Mouse (Mus musculus) gastrocnemius, postnatal 25 days (tissue): ENCODE data around the gene Vcpkmt. TPM values are rescaled to one million over a fixed set of nuclear protein-coding genes. Genes with fewer than 3 reads are reported as not detected.
"Not testable (repeated sequence)": the region's sequence is repeated elsewhere in the genome, so short reads cannot be mapped to it uniquely, and the experiment has no call there.

Experiments
- DNase-seq: peaks from one replicate; pipeline ENCODE4 v3.0.0; 2022
- long read RNA-seq, 2 experiments: library from polyadenylated mRNA; stranded (forward); transcript quantifications; one replicate each; pipeline ENCODE4 v2.0.0; 2021
- total RNA-seq, 2 experiments: library from RNA; stranded (reverse); gene quantifications; 1 replicate in 1 of 2; 2 replicates in 1 of 2; pipeline ENCODE4 v1.2.3; 2021

The Vcpkmt gene
- 1 to 10 TPM; 3.5 to 4.2 TPM for total RNA-seq
- long read RNA-seq, experiment 1, partial matches to known transcripts = 3 of 5 reads
- long read RNA-seq, experiment 1, other reads (novel, unspliced or antisense) = 2 of 5 reads
- long read RNA-seq, experiment 2, partial matches to known transcripts = 2 of 3 reads
- long read RNA-seq, experiment 2, other reads (novel, unspliced or antisense) = 0 of 3 reads

DNA sequence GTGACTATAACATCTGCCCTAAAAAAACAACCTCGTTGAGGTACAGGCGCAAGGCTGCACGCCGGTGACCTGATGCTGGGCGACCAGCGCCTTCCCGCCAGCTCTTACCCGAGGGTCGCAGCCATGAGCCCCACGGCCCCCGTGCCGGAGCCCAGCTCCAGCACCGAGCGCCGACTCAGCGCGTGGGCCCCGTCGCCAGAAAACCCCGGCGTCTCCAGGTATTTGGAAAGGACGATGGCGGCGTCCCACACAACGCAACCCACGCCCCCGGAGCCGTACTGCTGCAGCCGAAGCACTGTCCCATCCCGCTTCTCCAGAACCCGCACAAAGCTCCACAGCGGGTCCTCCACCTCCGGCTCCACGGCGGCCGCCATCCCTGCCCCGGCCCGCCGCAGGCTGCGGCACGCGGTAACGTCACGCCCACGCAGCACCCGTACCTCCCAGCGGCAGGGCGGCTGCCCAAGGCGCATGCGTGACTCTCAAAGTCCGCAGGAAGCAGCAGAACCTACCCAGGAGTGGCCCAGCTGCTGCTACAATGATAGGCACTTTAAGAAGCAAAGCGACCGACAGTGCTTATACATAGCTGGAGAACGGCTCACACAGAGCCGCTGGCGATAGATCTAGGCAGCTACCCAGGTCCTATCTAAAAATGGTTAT is at the start of gene Vcpkmt:
TSS of gene Vcpkmt (minus strand) at position 416 of the 657 bp plus-strand sequence.
- DNase-seq = peak; percentile 83

DNA sequence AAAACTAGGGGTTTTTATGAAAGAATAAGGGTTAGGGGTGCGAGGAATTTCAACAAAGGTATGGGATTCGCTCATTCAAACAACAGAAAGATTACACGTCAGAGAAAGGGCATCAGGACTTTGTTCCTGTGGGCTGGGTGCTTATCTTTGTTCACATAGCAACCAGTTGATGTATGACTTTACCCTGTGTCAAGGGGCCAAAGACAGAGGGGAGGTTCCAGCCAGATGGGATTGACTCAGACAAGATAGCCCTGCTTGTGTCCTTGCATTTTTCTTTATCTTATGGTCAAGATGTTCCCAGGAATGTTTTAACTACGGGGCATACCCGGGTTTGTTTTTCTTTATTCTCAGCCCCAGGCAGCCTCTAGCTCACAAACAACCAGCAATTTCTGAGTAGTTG is 35.8 kb upstream of the Vcpkmt start:
- not testable (repeated sequence) for DNase-seq

DNA sequence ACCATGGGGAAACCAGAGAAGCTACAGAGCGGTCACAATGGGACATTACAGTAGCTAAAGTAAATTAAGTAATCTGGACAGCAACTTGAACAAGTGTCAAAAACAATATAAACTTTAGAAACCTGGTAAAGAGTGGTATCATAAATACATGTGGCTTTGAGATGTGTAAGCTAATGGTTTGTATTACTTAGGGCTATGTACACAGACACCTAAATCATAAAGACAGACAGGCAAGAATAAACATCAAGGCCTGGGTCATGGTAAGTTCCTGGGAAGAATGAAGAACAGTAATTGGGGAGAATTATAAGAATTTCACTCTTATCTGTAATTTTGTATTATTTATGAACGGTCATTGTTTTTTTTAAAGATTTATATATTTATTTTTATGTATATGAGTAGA is 21.5 kb upstream of the Vcpkmt start:
- no peak for DNase-seq

DNA sequence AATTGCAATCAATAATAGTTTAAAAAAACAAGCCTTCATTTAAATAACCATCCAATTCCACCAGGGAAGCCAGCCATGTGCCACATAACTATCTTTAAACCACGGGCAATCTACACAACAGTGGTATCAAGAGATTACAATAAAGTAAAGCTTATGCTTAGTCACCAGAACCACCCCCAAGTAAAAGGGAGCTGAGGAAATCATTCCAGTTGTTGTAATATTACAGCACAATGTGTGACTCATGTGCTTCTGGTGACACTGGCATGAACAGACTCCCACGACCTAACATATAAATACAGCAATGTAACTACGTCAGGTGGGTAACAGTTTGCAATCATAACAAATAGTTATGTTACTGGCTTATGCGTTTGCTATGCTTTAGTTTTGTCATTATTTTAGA is 14.6 kb upstream of the Vcpkmt start:
- DNase-seq = no peak

DNA sequence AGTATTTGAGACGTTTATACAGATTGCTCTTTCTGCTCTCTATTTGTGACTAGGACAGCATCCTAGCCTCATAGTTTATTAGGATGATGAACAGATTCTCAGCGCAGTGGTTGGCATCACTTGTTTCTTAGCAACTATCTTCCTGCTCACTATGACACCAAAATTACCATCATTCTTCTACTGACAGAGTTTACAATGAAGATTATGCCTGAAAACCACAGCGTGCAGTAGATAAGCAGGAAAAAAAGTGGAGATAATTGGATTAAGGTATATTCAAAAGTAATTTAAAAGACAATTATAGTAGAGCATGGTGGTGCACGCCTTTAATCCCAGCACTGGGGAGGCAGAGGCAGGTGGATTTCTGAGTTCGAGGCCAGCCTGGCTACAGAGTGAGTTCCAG is 10.3 kb upstream of the Vcpkmt start:
- no peak for DNase-seq

DNA sequence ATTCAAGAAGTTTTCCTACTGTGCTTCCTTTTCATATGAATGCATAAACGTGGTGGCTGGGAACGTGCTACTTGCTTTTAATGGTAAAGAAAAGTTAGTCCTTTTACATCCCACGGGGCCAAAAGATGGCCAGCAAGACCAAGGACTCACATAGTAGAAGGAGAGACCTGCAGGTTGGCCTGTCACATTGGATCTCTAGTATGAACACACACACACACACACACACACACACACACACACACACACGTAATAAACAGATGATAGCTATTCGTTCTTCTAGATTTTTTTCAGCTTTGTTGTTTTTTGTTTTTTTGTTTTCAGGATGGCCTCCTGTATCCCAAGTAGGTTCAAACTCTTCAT is 422 bp upstream of the Vcpkmt start:
- no peak for DNase-seq

DNA sequence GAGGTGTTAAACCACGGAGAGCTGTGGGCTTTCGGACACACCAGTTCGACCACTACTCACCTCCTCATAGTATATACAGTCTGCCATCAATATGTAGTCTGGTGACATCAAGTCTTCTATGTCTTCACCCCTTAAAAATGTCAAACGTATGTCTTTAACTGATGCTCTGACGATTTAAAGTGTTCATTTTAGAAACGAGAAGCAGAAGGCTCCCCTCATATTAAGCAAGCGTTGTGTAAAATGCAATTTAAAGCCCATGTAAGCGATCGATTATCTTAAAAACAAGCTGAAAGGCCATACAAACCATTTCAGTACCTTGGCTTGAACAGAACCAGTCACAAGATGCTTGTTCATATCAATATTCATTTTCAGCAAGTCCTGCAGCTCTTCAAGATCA is 614 bp downstream of the Vcpkmt start:
- no peak for DNase-seq

DNA sequence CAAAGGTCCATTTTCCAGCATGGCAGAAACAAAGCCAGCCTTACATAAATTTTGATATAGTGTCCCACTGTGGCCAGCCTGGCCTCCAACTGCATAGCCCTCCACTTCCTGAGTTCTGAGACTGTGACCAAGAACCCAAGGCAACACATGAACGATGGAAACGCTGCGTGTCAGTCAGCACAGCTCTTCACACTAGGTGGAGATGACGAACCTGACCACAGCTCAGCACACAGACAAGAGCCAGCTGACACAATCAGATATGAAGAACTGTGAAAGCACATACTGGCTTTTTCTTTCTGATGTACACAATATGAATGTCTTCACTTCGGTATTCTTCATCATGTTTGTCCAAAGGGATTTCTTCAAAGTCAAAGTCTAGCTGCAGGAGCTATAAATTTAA is 3.2 kb downstream of the Vcpkmt start:
- no peak for DNase-seq

DNA sequence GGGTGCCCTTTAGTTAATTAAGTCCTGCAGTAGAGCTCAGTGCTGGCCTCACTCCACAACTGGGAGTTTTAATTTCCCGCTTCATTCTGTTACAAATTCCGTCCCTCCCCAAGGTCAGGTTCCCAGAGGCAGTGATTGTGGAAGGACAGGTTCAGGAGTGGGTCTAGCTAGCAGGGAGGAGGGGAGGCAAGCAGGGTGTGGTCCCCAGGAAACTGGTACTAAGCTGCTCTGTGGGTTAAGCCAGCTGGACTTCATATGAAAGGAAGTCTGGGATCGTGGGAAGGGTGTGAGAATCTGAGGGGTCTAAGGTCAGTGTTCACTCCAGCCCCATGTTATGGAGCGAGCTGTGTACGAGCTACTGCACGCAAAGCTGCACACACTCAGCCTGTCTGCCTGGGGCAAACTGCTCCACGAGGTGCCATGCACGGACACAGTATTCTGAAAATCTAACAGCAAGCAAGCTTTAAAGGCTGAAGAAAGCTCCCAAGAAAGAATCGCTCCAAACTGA is 6.7 kb downstream of the Vcpkmt start:
- DNase-seq = no peak

DNA sequence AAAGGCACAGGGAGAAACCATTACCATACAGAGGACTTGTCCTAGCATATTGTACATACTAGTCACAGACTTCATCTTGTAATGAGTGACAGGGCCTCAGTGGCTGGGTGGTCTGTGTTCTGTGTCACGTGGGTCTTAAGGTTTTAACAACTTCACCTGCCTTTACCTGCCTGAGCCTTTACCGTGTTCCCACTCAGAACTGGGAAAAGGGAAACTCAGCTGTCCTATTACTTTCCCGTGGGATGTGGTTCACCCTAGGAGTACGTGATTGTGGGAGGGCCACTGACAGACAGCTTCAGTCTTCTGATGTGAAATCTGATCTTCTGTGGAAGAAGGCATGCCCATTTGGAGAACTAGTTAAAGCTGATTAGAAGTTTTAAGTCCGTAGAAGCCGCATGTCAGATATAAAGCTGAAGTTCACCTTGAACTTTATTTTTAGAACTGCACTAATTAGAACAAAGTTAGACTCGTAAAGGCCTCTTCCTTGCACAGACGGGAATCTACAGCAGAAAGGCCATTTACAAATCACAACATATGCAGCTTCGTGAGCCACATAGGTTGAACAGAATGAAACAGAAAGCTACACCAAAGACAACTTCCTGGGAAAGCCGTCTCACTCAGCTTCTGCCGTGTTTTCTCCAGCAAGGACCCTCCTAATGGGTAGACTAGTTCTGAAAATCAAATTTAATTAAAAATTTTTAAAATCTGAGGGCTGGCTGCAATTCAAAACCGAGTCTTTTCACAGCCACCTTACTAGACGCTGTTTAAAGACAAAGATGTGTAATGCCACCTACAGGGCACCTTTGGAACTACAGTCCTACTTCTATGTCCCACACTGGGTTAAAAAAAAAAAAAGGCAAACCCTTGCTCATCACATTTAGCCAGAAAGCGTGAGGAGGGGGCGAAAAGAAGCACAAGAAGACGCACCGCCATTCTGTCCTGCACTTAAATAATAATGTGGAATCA is 8.6 kb downstream of the Vcpkmt start:
- DNase-seq = peak; percentile 37

DNA sequence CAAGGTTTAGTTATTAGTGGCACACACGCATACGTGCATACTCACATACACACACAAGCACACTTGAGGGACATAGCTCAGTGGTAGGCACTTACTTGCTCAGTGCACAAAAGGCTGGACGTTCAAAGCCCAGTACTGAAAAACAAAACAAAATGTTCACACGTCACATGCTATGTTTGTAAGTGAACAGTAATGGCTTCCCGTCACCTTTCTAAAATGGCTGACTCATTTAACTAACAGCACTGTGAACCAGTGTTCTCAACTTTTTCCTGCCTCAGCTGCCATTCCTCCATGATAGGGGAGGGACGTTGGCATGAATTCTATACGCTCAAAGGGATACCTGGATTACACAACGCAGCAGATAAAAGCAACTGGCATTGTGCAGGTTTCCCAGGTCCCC is 9.6 kb downstream of the Vcpkmt start:
- DNase-seq = no peak

DNA sequence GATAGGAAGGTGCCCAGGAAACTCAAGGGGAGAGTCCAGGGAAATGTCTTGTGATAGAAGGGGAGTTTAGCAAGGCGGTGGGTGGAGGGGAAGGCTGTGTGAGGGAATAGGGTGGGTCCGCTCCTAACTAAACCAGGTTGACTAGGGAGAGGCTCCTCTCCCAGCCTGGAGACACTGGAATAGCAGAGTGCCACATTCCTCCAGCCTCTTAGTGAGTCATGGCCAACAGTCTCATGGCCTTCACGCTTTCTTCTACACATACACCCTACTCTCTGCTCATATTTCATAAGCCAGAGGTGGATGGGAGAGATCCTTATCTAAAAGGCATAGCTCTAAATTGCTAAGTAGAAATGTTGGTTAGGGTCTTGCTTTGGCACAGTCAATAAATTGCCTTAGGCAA is 12.9 kb downstream of the Vcpkmt start:
- DNase-seq = no peak

DNA sequence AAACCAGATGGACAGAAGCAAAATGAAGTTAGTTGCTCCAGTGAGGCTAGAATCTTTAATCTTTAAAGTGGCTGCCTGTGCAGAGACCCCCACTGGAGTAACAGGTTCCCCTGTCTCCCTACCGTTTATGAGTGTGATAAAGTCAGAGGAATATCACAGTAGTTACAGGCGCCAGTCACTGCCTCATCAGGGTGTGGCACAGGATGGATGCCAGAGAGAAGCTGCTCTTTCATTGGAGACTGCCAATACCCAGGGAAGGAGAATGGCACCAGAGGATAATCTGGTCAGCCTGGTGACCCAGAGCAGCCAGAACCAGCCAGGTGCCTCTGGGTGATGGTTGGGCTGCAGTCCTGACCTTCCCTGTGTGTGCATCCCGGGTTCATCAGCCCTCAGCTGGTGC is 14.6 kb downstream of the Vcpkmt start:
- no peak for DNase-seq

DNA sequence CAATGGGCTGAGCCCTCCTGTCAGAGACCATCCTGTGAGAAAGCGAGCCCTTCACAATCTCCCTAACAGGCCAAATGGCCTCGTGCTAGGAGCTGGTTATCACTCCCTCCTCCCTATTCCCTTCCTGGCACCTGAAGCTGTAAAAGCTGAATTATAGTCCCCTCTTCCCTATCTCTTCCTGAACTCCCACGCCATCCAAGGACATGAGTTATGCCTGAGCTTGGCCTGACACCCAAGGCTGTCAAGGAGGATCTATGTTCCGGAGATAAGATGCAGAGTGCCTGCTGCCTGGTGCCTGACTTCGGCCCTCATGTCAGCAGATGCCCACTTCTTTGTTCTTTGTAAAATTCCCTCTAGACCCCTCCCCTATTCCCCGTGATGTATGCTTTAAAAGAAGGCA is 21.8 kb downstream of the Vcpkmt start:
- not testable (repeated sequence) for DNase-seq

DNA sequence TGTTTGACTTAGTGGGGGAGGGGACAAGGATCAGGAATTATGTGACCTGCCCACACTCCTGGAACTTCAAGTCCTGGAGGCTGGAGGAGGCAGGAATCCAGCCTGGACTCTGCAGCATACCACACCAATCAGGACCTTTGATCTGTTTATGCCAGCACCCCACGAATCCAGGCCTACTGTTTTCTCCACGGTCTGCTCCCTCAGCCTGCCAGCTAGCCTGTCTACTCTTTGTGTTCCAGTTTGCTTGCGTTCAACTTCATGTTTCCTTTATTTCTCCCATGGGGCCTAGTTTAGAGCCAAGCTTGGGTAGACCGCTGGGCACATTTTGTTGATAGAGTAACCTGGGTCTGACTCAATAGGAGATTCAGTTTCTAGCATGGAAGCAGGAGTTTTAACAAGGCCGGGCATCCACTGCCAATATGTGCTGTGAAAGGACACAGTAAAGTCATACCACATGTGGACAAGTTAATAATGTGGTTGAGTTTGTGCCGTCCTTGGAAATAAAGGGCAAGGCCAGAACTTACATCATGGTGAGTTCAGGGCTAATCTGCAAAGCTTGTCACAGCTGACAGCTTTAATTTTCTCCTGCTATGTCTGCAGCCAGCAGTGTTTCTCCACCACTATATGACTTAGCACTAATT is 26.5 kb downstream of the Vcpkmt start:
- no peak for DNase-seq

DNA sequence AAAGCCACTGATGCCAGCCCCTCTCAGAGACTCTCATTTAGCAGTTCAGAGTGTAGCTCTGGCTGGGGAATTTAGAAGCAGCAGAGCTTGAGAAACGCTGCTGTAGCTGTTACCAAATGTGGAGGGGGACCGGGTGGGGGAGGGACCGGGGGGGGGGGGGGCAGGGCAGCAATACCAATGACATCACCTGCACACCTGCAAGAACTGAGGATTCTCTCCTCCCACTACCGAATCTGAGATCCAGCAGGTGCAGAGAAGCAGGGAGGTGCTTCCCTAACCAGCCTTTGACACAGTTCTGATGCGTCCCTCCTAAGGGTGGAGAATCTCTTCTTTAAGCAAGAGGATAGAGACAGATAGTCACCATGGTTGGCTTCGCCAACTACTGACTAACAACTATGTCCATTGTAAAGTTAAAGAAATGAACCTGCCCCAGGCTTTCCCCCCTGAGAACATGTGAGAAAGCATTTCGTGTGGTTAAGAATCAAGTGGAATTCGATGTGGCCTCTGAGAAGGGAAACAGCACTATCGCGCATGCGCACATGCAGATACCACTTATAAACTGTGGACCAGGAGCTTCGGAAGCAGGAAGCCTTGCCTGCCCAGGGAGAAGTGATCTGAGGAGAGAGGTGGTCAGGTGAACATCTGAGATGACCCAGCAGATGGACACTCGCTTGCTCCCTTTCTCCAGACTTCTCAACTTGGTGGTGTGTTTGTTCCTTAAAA is 37.2 kb downstream of the Vcpkmt start:
- no peak for DNase-seq

DNA sequence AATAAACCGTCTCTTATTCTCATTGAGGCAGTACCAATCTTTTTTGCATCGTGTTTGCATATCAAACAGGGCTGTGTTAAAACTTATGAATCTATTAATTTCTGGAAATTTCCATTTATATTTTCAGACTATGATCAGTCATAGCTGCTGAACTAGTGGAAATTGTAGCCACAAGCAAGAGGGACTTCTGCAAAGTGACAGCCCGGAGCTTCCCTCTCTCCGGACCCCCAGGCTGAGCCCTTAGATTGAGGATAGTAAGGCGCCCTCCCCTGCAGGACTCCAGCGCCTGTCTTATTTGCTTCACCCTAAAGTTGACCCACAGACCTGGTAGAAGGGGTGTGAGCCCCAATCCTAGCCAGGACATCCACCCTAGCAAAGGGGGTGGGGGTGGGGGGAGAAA is 37.8 kb downstream of the Vcpkmt start:
- DNase-seq = no peak

DNA sequence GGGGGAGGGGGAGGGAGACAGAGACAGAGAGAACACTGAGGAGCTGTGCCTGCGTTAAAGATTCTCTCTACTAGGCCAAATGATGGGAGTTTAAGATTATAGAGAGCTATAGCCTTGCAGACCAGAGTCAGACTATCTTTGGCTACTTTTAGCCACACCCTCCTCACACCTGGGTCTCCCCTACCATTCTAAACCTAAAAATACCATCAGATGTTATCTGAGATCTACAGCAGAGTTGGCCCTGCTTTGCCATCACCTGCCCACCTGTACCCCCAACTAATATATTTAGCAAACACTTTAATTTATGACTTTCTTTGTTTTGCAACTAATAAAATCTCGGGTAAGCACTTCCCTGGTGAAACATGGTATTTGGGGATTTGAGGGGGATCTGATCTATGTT is 38.3 kb downstream of the Vcpkmt start:
- no peak for DNase-seq

DNA sequence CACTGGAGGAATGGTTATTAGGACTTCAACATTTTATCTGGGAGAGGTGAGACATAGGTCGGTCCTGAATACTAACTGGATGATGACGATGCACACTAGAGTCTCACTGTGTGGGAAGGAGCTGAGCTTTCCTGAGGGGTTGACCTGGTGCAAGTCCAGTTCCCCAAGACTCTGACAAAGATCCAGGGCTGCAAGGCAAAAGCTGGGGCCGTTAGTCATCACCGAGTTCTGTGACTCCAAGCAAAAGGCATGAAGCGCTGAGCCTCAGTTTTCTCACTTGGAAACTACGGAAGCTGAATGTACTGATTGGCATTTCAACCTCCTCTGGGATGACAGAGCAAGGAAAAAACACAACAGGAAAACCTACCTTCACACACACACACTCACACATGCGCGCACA is 40.5 kb downstream of the Vcpkmt start:
- DNase-seq = no peak

DNA sequence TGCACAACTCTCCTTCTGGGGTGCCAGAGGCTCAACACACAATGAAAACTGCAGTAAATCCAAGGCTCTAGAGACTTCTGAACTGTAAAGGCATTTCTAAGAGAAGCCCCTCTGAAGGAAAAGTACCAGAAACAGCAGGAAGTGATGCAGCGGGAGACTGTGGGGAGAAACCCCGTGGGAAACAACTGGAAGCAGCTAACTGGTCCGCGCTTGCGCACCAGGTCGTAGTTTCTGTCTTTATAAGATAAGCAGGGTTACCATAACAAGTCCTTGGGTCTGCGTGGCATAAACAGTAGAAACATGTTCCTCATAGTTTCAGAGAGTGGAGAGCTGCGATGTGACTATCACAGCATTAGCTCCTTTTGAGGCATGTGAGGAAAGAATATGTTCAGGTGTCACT is 41.2 kb downstream of the Vcpkmt start:
- no peak for DNase-seq

DNA sequence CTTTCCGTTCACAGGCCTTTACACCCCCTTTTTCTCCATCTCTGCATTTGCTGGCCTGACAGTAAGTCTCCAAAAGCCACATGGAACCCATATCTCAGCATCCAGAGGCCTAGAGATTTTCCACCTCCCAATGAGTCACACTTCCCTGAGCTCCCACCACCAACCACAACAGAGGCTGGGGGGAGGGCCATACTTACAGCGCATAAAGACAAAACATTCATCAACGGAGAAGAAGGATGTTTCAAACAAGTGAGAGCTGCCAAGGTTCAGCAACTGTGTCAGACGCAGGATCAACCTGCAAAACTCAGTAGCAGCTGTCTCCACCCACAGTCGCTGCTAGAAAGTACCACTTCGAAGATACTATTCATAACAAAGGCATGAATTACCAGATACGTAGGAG is 43.5 kb downstream of the Vcpkmt start:
- DNase-seq = no peak

DNA sequence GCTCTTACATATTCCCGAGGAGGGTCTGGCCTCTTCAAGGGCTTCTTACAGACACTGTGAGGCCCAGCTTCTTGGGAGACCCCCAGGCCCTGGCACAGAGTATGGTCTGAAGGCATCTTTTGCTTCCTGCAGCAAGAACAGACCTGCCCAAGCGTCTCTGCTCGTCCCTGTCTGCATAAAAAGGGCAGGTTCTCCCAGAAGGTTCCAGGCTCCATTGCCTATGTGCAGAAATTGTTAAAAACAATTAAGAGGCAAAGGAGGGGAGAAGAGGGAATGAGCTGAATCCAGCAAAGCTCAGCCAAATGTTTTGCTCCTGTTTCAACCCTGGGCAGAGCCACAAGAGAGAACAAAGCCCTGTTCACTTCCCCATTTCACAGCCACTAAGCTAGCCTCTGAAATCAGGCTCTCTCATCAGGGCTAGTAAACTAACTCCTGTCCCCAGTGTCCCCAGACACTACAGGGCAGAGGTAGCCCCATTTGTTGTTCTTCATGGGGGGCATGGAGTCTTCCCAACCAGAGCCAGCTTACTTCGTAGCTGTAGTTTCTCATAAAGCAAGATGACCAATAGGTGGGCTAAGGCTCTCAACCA is 44.4 kb downstream of the Vcpkmt start:
- no peak for DNase-seq
